Mouse (Mus musculus) urinary bladder, postnatal 10 days (tissue): ENCODE measurements around the gene Adam33.
"Not testable (repeated sequence)": the region's sequence is repeated elsewhere in the genome, so short reads cannot be mapped to it uniquely, and the experiment has no call there.

ENCODE experiments used
- DNase-seq: peaks from one replicate; pipeline ENCODE4 v3.0.0; 2022; ENCODE audit warnings: low spot score

The Adam33 gene

DNA sequence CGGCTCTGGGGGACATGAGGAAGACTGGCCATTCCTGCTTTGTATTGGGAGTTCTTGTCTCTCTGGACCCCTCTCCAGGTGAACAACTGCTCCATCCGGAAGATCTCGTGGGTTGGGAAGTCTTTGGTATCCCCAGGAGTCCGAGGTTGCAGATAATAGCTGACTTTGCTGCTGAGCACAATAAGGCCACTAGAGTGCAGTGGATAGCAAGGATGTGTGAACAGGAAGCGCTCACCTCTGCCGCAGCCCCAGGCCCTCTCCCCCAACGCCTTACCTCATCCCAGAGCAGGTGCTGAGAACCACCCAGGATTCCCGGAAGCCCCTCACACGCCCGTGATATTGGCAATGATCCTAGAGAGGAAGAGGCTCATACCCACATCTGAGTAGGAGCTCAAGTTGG lies 7.4 kb downstream of the Adam33 start:
- no peak for DNase-seq

DNA sequence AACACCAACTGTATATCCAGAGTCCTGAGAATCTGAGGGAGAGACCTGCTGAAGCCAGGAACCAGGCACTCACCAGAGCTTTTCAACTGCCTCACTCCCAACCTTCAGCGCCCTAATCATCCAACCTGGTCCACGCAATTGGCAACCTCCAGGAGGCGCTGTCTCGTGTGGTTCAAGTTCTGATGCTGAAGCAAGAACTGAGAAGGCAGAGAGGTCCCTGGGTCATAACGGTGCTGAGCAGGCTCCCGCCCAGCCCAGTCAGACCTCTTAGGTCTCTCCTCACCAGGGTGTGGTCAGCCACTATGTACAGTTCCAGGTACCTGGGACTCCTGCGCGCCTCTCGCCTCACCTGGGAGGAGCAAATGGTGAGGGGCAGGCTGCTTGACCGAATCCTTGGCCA lies 8.0 kb downstream of the Adam33 start:
- DNase-seq, result no peak

DNA sequence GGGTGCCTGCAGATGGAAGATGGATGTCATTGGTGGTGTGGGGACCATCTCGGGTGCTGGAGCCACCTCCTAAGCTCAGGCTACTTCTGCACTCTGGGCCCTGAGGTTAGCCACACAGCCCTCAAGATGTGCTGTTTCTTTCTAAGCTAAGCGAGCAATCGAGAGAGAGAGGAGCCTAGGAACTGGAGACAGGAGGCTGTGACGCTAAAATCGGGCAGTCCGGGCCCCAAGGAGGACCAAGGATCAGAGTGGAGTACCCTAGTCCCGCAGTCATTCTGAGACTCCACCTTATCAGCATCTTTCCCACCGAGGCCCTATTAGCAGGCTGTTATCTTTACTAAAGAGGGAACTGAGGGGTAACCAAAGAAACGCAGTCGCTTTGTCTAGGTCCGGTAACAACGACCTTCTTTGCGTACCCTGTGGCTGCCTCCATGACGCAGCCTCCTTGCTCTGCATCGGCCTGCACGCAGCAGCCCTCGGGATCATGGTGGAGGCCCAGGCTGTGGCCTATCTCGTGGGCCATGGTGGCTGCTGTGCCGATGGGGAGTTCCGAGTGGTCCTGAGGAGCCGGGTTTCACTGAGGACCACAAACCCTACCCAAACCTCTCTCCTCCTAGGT lies 8.9 kb downstream of the Adam33 start:
- no peak for DNase-seq

DNA sequence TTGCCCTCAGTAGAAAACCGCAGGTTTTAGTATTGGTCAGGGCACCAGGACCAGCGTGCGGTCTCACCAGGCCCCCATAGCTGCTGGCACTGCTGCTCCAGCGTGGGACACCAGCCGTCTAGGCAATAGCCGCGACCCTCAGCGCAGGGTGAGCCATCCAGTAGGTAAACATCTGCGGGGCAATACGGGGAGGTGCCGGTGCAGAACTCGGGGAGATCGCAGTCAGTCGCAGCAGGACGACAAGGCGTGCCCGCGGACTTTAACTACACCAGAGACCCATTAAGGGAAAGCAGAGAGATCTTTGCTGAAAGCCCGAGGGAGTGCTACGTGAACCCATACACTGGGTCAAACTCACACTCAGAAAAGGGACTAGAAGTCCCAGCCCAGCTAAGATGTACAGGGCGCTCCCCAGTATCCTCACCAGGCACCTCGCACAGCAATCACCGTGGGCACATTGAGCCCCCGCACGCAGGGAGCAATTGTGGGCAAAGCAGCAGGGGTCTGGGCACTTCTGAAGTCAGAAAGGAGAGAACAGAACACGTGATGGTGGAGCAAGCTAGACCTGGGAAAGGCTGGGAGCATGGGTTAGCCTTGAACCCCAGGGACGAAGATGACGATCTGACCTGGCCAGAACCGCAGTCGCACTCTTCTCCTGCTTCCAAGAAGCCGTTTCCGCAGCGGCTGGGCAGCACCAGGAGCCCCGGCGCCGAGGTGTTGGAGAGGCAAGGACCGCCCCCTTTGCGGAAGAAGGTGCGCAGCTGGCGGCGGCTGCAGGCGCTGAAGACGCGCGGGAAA lies 9.6 kb downstream of the Adam33 start:
- no peak for DNase-seq

DNA sequence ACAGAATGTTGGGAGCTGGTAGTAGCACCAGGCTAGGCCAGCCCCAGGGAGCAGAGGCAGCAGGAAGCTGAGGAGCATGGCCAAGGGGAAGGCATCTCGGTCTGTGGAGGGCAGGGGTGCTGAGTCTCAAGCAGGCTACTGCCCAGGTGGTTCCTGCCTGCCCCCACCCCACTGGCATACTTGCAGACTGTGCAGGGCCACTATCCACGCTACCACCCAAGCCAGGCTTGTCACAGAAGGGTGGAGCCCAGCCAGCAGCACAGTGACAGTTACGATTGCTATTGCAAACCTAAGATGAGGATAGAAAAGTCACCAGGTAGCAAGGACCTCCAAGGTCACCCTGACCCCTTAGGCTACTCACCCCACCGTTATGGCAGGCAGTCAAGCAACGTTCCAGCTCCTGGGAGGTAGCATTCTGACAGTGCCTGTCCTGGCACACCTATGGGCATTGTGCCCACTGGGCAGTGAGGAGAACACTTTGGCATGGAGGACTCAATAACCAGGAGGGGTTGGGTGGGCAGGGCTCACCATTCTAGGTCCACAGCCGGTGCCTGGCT lies 10.7 kb downstream of the Adam33 start:
- DNase-seq, result peak; percentile 9

DNA sequence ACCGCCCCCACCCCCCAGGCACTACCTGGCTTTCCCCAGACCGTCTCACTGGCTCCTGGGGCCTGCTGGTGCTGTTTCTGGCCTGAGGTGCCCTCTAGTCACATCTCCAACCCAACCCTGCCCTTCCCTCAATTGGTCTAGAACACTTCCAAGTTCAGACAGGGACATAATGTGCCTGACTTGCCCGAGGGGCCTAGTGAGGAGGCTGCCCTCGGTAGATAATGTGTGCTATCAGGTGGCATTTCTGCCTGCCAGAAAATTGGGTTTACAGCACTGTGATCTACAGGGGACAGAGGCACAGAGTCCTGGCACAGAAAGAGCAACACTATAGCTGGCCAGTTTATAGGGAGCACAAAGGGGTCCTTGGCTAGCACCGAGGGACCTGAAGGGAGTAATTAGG lies 11.6 kb downstream of the Adam33 start:
- peak; percentile 1 for DNase-seq

DNA sequence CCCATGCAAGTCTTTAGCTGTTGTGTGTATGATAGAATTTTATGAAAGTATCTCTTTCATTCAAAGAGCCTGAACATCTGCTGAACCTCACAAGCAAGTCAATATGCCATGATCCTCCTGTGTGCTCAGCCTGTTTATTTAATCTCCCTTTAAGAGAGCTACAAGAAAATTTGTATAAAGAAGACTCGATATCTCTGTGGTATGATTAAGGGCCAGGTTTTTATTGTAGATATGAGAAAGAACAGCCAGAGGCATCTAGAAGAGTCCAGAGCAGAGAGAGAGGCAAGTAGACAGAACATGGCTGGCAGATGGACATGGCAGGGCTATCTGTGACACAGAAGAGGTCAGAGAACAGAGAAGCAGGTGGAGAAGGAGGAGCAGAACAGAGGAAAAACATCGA lies 17.6 kb downstream of the Adam33 start:
- no peak for DNase-seq

DNA sequence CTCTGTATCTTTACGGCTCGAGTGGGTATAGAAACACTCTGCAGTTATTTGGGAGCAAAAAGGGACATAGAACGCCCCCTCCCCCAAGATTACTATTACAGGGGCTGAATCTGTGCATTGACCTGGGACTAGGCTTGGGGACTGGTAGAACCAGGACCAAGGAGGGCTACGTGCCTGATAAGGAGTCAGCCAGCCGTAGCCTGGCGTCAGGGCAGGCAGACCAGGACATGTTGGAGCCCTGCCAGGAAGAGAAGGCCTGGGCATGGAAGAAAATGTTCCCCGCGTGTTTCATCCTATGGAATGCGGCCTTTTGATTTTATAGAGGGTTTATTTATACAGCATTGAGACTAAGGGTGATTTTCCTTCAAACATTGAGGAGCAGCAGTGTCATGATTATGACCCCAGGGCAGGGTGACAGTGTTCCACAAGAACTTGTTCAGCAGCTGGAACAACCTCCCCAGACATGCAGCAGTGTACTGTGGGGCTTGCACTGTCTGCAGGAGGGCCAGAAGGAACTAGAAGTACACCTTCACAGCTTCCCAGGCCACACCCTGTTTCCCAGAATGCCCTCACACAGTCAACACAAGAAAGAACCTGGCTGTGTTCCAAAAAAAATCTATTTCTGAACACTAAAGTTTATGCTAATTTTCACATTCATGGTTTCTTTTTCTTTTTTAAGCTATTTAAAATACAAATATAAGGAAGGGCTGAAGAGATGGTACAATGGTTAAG lies 18.5 kb downstream of the Adam33 start:
- peak; percentile 16 for DNase-seq

DNA sequence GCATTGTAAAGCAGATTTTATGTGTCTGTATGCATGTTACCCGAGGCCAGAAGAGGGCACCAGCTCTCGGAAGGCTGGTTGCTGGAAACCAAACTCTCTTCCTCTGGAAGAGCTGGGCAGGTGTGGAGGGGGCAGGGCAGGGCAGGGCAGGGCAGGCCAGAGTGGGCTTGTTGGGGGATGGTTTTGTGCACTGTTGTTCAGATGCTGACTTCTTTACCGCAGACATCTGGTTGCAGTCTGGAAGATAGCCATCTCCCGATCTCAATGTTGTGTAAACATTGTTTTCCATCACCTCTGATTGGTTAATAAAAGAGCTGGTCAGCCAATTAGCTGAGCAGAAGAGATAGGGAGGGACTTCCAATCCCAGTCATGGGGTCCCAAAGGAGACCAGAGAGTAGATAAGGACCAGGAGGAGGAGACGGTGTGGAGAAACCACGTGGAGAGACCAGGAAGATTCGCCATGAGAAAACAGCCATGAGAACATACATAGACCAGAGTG lies 19.2 kb downstream of the Adam33 start:
- DNase-seq, result no peak

DNA sequence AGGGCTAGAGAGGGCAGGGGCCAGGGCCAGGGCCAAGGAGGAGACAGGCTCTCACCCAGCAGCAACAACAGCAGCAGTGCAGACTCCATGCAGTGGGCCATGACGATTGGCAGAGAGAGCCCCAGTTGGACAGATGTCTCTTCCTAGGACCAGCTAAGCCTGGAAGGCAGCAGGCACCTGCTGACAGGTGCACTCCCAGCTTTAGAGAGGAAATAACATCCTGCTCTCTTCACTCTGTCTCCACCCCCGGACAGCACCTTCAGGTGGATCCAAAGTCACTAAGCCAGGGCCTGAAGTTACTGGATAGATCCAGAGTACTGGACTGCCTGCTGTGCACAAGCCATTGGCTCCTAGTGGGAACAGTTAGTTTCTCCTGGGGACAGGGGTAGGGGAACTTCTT lies 20.6 kb downstream of the Adam33 start, which contains the start of gene Gfra4:
Gene Gfra4 (minus strand): TSS at position 101 of the 400 bp plus-strand sequence.
- DNase-seq, result peak; percentile 8

DNA sequence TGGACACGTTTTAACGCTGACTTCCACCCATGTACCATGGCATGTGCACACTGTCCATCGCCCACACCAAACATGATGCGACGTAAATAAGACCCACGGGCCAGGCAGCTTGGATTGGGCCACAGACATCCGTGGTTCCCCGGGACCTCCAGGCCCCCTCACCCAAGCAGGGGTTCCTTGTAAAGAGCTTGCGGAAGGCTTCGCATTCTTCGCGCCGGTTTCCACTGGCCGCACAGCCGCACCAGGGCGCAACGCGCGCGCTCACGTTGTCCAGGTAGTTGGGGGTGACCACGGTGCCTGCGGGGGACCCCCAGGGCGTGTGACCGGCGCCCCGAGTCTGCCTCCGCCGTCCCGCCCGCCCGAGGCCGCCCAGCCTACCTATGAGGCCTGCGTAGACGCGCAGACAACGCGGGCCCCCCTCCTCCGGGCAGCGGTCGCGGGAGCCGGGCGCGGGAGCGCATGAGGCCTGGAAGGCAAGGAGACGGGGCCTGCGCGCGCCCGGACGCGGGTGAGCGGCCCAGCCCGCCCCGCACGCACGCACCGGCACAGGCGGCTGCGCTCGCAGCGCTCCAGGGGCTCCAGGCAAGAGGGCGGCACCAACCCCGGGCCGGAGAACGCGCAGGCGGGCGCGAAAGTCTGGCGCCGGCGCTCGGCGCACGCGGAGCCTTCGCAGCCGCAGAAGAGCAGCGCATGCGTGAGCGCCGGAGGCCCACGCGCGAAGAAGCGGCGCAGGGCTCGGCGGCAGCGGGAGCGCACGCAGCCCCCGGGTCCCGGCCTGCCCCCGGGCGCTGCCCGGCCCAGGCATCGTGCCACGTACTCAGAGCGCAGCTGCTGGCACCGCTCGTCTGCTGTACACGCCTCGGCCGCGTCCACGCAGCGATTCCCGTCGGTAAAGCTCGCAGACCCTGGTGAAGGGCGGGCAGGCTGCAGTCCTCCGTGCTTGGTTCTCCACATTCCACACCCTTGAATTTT lies 22.5 kb downstream of the Adam33 start:
- peak; percentile 9 for DNase-seq

DNA sequence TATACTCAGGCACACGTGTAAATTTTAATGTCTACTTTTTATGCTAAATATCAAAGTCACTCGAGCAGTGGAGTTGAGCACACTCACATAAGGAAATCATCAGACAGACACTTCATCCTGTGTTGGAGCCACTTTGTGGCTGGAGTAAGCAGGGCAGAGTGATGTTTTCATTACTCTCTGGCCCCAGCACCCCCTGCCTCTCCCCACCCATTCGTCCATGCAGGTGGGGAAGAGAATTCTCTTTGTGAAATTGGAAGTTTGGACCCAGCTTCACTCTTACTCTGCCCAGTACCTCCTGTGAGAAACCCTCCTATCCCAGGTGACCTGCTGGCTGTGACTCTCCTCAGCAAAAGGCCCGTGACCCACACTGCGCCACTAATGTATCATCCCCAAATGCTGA lies 24.9 kb downstream of the Adam33 start:
- peak; percentile 5 for DNase-seq

DNA sequence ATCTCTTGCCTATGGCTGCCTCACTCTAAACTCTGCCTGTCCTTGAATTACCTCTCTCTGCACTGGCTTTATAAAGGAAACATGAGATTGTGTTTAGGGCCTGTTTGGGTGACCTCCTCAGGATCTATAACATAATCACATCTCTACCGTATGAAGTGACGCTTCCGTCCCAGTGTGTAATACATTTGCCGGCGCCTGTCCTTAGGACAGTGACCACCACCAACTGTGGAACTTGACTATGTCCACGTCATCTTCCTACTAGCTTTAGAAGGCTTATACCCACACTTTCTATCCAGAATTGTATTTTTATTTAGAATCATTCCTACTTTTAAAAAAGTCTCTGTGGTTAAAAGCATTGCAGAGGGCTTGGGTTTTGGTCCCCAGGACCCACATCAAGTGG lies 25.4 kb downstream of the Adam33 start:
- DNase-seq, result no peak

DNA sequence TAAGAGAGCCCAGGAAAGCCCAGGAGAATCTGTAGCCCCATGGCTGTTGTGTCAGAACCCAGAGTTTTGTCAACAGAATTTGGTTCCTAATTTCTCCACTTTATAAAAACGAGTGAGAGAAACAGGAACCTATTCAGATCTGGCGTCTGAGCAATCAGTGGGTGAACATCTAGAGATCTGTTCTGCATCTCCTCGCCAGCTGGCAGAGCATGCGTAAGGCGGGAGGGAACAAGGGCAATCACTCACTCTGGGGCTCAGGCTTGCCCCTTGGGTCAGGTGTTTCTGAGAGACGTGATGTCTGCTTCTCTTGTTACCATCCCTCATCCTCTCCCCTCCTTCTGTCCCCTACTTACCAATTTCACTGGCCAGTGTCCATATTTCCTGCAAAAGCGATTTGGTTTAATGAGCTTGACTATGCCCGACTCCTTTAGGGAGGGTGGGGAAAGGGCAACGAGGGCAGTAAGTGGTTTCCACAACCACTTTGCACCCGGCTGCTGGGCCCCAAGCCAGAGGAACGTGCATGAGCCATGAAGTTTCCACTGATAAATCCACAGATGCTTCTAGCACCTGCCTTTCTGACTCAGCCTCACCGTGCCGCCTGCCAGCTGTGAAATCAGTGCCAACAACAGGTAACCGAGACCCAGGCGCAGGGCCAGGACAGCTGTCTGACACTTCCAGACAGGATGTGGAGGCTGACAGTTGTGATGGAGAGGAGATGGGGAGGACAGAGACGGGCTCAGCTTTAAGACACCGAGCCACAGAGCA lies 26.2 kb downstream of the Adam33 start:
- no peak for DNase-seq

DNA sequence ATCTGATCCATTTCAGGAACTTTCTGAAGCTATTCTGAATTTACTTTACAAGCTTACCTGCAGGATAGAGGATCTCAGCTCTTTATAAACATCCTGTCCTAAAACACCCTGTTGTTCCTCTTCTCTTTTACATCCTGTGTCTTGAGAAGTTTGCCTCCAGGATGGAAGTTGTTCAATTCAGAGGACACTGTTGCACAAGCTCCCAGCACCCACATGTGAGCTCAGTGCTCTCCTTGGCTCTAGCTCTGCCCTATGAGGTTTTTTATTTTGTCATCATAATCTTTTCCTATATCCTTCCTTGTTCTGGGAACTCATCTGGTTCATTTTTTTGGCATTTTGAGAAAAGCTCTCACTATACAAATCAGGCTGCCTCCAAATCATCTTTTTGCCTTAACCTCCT lies 26.9 kb downstream of the Adam33 start:
- DNase-seq, result no peak

DNA sequence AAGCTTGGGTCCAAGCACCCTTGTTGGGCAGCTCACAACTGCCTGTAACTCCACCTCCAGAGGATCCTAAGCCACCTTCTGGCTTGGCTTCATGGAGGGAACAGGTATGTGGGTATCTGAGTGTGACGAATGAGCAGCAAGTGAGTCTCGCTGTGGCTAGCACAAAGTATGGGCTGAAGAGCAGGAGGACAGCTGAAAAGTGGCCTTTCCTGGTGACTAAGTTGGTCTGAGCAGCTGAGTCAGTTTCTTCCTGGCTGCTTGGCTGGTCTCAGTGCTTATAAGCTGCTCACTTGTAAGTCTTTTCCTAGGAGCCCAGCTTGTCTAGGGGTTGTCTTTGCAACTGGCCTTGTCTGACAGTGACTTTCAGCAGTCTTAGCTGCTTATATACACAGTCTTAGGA lies 27.3 kb downstream of the Adam33 start:
- DNase-seq, result no peak

DNA sequence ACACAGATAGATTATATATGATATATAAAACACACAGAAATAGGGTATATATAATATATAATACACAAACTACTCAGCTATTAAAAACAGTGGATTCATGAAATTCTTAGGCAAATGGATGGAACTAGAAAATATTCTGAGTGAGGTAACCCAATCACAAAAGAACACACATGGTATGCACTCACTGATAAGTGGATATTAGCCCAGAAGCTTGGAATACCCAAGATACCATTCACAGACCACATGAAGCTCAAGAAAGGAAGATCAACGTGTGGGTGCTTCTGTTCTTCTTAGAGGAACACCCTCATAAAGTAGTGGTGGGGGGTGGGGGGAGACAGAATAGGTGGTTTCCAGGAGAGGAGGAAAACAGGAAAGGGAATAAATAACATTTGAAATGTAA lies 32.2 kb downstream of the Adam33 start:
- not testable (repeated sequence) for DNase-seq

DNA sequence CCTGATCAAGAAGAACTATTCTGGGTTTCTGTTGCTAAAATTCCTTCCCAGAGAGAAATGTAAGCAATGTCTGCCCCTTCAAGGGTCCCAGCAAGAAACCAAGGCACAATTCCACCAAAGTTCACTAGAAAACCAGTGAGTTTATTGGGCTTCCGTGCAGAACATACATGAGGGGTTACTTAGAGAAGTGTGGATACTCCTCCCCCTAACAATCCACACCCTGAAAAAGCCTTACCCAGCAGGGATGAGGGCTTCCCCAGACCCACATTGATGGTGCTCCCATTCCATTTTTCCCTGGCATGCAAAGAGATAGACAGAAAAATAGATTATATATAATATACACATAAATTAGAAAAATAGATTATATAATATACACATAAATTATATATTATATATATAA lies 32.6 kb downstream of the Adam33 start:
- DNase-seq, result no peak

DNA sequence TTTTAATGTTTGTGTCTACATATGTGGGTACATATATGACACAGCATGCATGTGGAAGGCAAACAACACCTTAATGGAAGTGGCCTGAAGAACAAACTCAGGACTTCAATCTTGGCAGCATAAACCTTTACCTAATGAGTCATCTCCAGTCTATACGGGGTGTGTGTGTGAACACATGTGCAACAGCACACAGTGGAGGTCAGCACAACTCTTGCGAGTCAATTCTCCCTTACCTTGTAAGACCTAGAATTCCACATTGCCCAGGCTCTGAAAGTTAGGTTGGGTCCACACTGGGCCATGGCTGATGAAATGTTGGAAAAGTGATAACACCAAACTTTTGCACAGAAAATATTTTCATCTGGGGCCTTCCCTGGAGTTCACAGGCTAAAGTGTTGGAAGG lies 33.1 kb downstream of the Adam33 start:
- no peak for DNase-seq

DNA sequence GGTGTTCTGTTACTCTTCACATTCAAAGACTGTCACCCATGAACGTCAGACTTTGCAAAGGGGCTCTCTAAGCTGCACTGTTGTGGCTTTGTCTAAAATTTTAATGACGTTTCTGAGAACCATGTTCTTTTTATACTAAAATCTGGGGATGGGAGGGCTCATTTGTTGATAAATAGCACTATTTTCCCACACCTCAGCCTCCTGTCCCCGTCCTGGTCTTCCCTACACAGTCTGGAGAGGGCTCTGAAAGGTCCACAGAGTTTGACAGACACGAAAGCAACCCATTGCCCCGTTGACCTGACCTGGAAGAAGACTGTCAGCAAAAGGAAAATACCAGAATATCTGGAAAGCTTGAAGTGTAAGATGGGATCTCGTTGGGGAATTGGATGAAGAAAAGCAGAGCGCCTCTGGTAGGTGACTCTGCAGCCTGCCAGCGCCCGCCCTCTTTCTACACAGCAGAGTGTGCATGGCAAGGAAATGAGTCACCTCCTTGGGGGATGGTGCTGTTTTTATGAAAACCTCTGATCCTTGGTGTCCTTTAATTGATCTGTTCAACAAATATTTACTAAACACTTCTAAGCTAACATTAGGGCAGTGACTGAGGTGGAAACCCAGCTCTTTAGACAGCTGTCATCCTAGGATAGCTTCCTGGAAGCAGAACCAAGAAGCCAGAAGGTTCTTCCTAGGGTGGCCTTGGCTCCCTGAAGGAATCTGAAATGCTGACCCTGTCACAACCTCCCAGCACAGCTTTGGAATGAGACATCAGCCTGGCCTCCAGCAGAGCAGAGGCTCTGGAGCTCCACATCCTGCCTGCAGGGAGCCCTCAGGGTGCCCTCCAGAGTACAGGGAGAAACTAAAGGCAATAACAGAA lies 34.3 kb downstream of the Adam33 start:
- no peak for DNase-seq
